Mouse (Mus musculus): ENCODE results near the gene Wasf2. TPM values are rescaled to one million over a fixed set of nuclear protein-coding genes. Genes with fewer than 3 reads are reported as not detected.
A peak's percentile ranks its signal among the peaks of the same experiment; 100 is the strongest.

The Wasf2 gene
- polyA plus RNA-seq, 1 experiment from 2014 or later: 22.2 TPM

DNA sequence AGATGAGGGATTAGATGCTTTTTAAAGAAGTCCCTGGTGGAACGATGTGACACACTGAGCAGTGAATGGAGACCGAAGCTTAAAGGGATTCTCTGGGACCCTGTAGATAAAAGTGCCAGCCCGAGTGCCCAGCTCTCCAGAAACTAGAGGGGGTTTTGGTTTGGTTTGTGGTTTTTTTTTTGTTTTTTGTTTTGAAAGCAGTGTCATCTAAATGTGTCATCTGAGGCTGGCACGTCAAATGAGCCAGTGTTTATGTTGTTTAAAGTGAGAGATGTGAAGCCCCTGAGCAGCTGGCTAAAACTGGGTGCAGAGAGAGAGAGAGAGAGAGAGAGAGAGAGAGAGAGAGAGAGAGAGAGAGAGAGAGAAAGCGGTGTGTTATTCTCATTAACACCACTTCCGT, 31.9 kb downstream of the Wasf2 start:
- 0 out of 2 replicates have a peak, but pooled peaks cover 4% of the 10 kb centered on the region for H3K4me1 ChIP-seq

GRCm38 (mm10) chr4:133166773-133167172, 36.5 kb downstream of the Wasf2 start:
- WGBS: 90% methylated on average over 9 of the region's 9 CpGs

More for the DNA sequence above, 31.9 kb downstream of the Wasf2 start:
- 79% methylated on average over 6 of the region's 6 CpGs for WGBS
- H3K4me2 ChIP-seq: no peak overlapping the region
- H3K4me3 ChIP-seq (replicated peaks): no peak overlapping the region
- no peak overlapping the region for H3K27ac ChIP-seq (replicated peaks)
- H3K36me3 ChIP-seq: no peaks in the 10 kb centered on the region
- no peaks in the 10 kb centered on the region for H3K9me3 ChIP-seq (replicated peaks)
- H3K27me3 ChIP-seq (replicated peaks): no peaks in the 10 kb centered on the region
- no peak overlapping the region for H3K9ac ChIP-seq (replicated peaks)
- ATAC-seq (ENCODE audit: low FRiP score): no peak

GRCm38 (mm10) chr4:133169237-133170055, 39.1 kb downstream of the Wasf2 start:
- ATAC-seq (ENCODE audit: low FRiP score): no peak
- H3K36me3 ChIP-seq: no peaks in the 10 kb centered on the region
- 0 out of 2 replicates have a peak, but pooled peaks cover 3% of the 10 kb centered on the region for H3K4me1 ChIP-seq
- H3K27ac ChIP-seq (replicated peaks): no peak overlapping the region; the same call in 1 of the 2 replicates
- no peak overlapping the region for H3K9ac ChIP-seq (replicated peaks)
- H3K4me3 ChIP-seq (replicated peaks): no peak overlapping the region
- no peak overlapping the region for H3K4me2 ChIP-seq
- no peaks in the 10 kb centered on the region for H3K9me3 ChIP-seq (replicated peaks)
- H3K27me3 ChIP-seq (replicated peaks): no peaks in the 10 kb centered on the region
- WGBS: 89% methylated on average over 10 of the region's 10 CpGs

More at GRCm38 (mm10) chr4:133166773-133167172, 36.5 kb downstream of the Wasf2 start:
- no peak overlapping the region for H3K4me2 ChIP-seq
- no peak overlapping the region for H3K4me3 ChIP-seq (replicated peaks)
- H3K27me3 ChIP-seq (replicated peaks): no peaks in the 10 kb centered on the region
- no peaks in the 10 kb centered on the region for H3K36me3 ChIP-seq
- H3K9me3 ChIP-seq (replicated peaks): no peaks in the 10 kb centered on the region
- no peak for ATAC-seq (ENCODE audit: low FRiP score)
- H3K27ac ChIP-seq (replicated peaks): no peak overlapping the region
- H3K4me1 ChIP-seq: 0 out of 2 replicates have a peak, but pooled peaks cover 3% of the 10 kb centered on the region
- no peak overlapping the region for H3K9ac ChIP-seq (replicated peaks)

DNA sequence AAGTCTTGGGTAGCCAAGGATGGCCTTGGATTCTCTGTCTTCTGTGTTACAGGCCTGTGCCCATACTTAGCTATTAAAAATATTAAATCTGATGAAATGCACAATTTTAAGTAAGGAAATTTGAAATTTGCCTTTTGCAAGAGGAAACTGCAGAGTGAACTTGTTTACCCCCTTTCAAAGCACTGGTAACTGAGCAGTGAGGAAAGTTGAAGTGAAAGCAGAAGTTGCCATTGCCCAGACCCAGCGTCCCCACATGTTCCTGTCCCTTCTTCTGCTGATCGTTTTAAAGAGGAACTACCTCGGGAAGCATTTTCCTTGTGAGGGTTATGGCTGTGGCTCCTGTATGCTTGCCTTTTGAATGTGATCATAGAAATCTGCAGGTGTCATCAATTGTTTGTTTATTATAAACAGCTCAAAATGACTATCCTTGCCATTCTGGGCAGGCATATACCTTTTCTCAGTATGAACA, 39.8 kb downstream of the Wasf2 start:
- Histone ChIP-seq H3K27me3 (replicated peaks) (no peaks in the 10 kb centered on the region), H3K4me1 (0 out of 2 replicates have a peak, but pooled peaks cover 4% of the 10 kb centered on the region), H3K4me2 (no peak overlapping the region), H3K36me3 (no peaks in the 10 kb centered on the region), H3K27ac (replicated peaks) (no peak overlapping the region; the same call in 1 of the 2 replicates), H3K9ac (replicated peaks) (no peak overlapping the region), H3K9me3 (replicated peaks) (no peaks in the 10 kb centered on the region), H3K4me3 (replicated peaks) (no peak overlapping the region)
- WGBS: 77% methylated on average over 3 of the region's 3 CpGs
- ATAC-seq (ENCODE audit: low FRiP score): no peak

GRCm38 (mm10) chr4:133170616-133171015, 40.3 kb downstream of the Wasf2 start:
- Histone ChIP-seq H3K27ac (replicated peaks) (no peak overlapping the region), H3K36me3 (no peaks in the 10 kb centered on the region)

GRCm38 (mm10) chr4:133172451-133172850, 42.1 kb downstream of the Wasf2 start:
- WGBS: 90% methylated on average over 4 of the region's 4 CpGs
- H3K9ac ChIP-seq (replicated peaks): no peak overlapping the region
- no peak overlapping the region for H3K27ac ChIP-seq (replicated peaks)
- H3K4me1 ChIP-seq: peaks cover 26% of the 10 kb centered on the region
- ATAC-seq (ENCODE audit: low FRiP score): no peak
- H3K9me3 ChIP-seq (replicated peaks): no peaks in the 10 kb centered on the region
- no peak overlapping the region for H3K4me2 ChIP-seq
- no peaks in the 10 kb centered on the region for H3K27me3 ChIP-seq (replicated peaks)
- no peaks in the 10 kb centered on the region for H3K36me3 ChIP-seq
- H3K4me3 ChIP-seq (replicated peaks): no peak overlapping the region

More at GRCm38 (mm10) chr4:133170616-133171015, 40.3 kb downstream of the Wasf2 start:
- H3K4me2 ChIP-seq: no peak overlapping the region
- H3K4me3 ChIP-seq (replicated peaks): no peak overlapping the region
- ATAC-seq (ENCODE audit: low FRiP score): no peak
- no peaks in the 10 kb centered on the region for H3K9me3 ChIP-seq (replicated peaks)
- no peak overlapping the region for H3K9ac ChIP-seq (replicated peaks)
- H3K4me1 ChIP-seq: peaks cover 9% of the 10 kb centered on the region
- H3K27me3 ChIP-seq (replicated peaks): no peaks in the 10 kb centered on the region

- H3K9me3 ChIP-seq (replicated peaks): no peaks in the 10 kb centered on the region
- H3K4me3 ChIP-seq (replicated peaks): no peak overlapping the region
- no peak overlapping the region for H3K9ac ChIP-seq (replicated peaks)
- no peak overlapping the region for H3K4me2 ChIP-seq
- 0 out of 2 replicates have a peak overlapping the region, but pooled peaks have one; percentile 4 for H3K27ac ChIP-seq (replicated peaks)
- ATAC-seq (ENCODE audit: low FRiP score): no peak
- peaks cover 31% of the 10 kb centered on the region for H3K4me1 ChIP-seq
- 0 out of 2 replicates have a peak, but pooled peaks cover 2% of the 10 kb centered on the region for H3K36me3 ChIP-seq
- no peaks in the 10 kb centered on the region for H3K27me3 ChIP-seq (replicated peaks)
- WGBS: 63% methylated on average over 4 of the region's 4 CpGs
Observed at GRCm38 (mm10) chr4:133174361-133174760, 44.1 kb downstream of the Wasf2 start.

DNA sequence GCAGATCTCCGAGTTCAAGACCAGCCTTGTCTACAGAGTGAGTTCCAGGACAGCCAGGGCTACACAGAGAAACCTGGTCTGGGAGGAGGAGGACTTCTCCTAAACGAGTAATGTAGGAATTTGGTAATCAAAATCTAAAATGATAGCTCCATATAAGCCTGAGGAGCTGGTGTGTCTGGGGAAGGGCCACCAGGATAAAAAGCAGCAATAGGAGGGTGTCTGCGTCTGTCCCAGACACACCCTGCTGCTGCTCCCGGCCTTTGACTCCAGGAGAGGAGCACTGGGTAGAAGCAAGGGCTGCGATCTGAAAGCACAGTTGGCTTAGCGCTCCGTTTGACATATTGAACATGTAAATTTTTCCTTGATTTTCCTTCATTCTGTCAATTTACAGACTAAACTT, 45.0 kb downstream of the Wasf2 start:
- Histone ChIP-seq H3K4me2 (no peak overlapping the region), H3K4me3 (replicated peaks) (no peak overlapping the region), H3K9ac (replicated peaks) (no peak overlapping the region), H3K4me1 (peaks cover 31% of the 10 kb centered on the region), H3K27ac (replicated peaks) (0 out of 2 replicates have a peak overlapping the region, but pooled peaks have one; percentile 23), H3K36me3 (0 out of 2 replicates have a peak, but pooled peaks cover 2% of the 10 kb centered on the region), H3K9me3 (replicated peaks) (no peaks in the 10 kb centered on the region), H3K27me3 (replicated peaks) (no peaks in the 10 kb centered on the region)
- 84% methylated on average over 7 of the region's 7 CpGs for WGBS
- ATAC-seq (ENCODE audit: low FRiP score): no peak

GRCm38 (mm10) chr4:133175998-133176760, 45.9 kb downstream of the Wasf2 start:
- Histone ChIP-seq H3K9ac (replicated peaks) (0 out of 2 replicates have a peak overlapping the region, but pooled peaks have one; percentile 23), H3K4me2 (peak overlapping the region; percentile 38), H3K27me3 (replicated peaks) (no peaks in the 10 kb centered on the region), H3K4me1 (peaks cover 29% of the 10 kb centered on the region), H3K9me3 (replicated peaks) (no peaks in the 10 kb centered on the region), H3K36me3 (0 out of 2 replicates have a peak, but pooled peaks cover 2% of the 10 kb centered on the region), H3K27ac (replicated peaks) (peak overlapping the region; percentile 79), H3K4me3 (replicated peaks) (no peak overlapping the region)
- WGBS: 34% methylated on average over 14 of the region's 14 CpGs
- ATAC-seq (ENCODE audit: low FRiP score): no peak

GRCm38 (mm10) chr4:133176761-133177403, 46.6 kb downstream of the Wasf2 start:
- peak; percentile 75 for ATAC-seq (ENCODE audit: low FRiP score)
- Histone ChIP-seq H3K4me2 (peak overlapping the region; percentile 38), H3K27me3 (replicated peaks) (no peaks in the 10 kb centered on the region), H3K9me3 (replicated peaks) (no peaks in the 10 kb centered on the region), H3K4me1 (peaks cover 29% of the 10 kb centered on the region), H3K9ac (replicated peaks) (0 out of 2 replicates have a peak overlapping the region, but pooled peaks have one; percentile 23), H3K36me3 (0 out of 2 replicates have a peak, but pooled peaks cover 2% of the 10 kb centered on the region), H3K27ac (replicated peaks) (peak overlapping the region; percentile 79), H3K4me3 (replicated peaks) (no peak overlapping the region)
- WGBS: 31% methylated on average over 18 of the region's 18 CpGs

GRCm38 (mm10) chr4:133178305-133178704, 48.0 kb downstream of the Wasf2 start:
- Histone ChIP-seq H3K9ac (replicated peaks) (no peak overlapping the region), H3K36me3 (0 out of 2 replicates have a peak, but pooled peaks cover 2% of the 10 kb centered on the region), H3K9me3 (replicated peaks) (no peaks in the 10 kb centered on the region), H3K27ac (replicated peaks) (no peak overlapping the region), H3K27me3 (replicated peaks) (no peaks in the 10 kb centered on the region), H3K4me1 (peaks cover 29% of the 10 kb centered on the region), H3K4me2 (no peak overlapping the region), H3K4me3 (replicated peaks) (no peak overlapping the region)
- 94% methylated on average over 5 of the region's 5 CpGs for WGBS
- no peak for ATAC-seq (ENCODE audit: low FRiP score)
